Mouse (Mus musculus) cortical plate, adult 2 months (tissue): ENCODE measurements at regions not wholly inside any gene's neighbourhood (a gene's known extent, or its start where the extent isn't known, plus 50 kb on each side); places are given as distances from the start of the nearest gene placed in this dataset.

Source experiments
- CTCF ChIP-seq: fragments of 200-500 bp; IDR thresholded peaks from 2 replicates; pipeline ENCODE4 v1.5.1; 2011; ENCODE audit warnings: mild to moderate bottlenecking, control low read depth, low read length; ENCODE audit not compliant: insufficient read depth; ENCODE audit errors: extremely low read depth
- POLR2A ChIP-seq: fragments of 200-500 bp; IDR thresholded peaks from 2 replicates; pipeline ENCODE4 v1.6.1; 2011; ENCODE audit warnings: mild to moderate bottlenecking, low read length, control low read depth; ENCODE audit not compliant: insufficient read depth; ENCODE audit errors: extremely low read depth

GRCm38 (mm10) chr12:106295596-106295995 is 285.6 kb downstream of the Vrk1 start:
- TF ChIP-seq CTCF (no peak), POLR2A (no peak)
